Mouse (Mus musculus) adipose tissue, adult 10 weeks (tissue): ENCODE measurements around the gene Cul9. TPM values are rescaled to one million over a fixed set of nuclear protein-coding genes. Genes with fewer than 3 reads are reported as not detected.

Experiments used
- polyA plus RNA-seq: library from polyadenylated mRNA; stranded (reverse); fragments of 350-450 nt; fragmentation: Illumina TruSeq; extraction: RNeasy Lipid Tissue Mini Kit (QIAGEN cat#74804); gene quantifications from one replicate; pipeline ENCODE4 v1.2.3, GENCODE M21; 2014; ENCODE audit warnings: low read depth, low replicate concordance

Cul9 gene
- 19.3 TPM for polyA plus RNA-seq

GRCm38 (mm10) chr17:46545813-46546564, at the start of gene Cul9:
Gene Cul9, minus strand, starts transcription at chr17:46546388.

GRCm38 (mm10) chr17:46555673-46556583, 9.7 kb upstream of the Cul9 start, which contains the start of gene Srf:
Gene Srf, minus strand, starts transcription at chr17:46556175.

GRCm38 (mm10) chr17:46496623-46497434, 49.4 kb downstream of the Cul9 start, which contains the start of gene Dnph1:
Gene Dnph1, plus strand, starts transcription at chr17:46496711.

GRCm38 (mm10) chr17:46487431-46487830, 58.8 kb downstream of the Cul9 start, which contains the start of gene Ttbk1:
Gene Ttbk1, minus strand, starts transcription at chr17:46487675.

Other genes starting within 250 kb of the Cul9 start
- gene Dlk2, start 249.0 kb downstream of the Cul9 start, polyA plus RNA-seq = 2.8 TPM
- 6.6 TPM for gene Abcc10, start 218.0 kb downstream of the Cul9 start, polyA plus RNA-seq
- gene Zfp318, start 162.7 kb downstream of the Cul9 start, polyA plus RNA-seq = 18.1 TPM
- gene Crip3, start 117.5 kb downstream of the Cul9 start, polyA plus RNA-seq = 1.2 TPM
- not detected for gene Slc22a7, start 107.9 kb downstream of the Cul9 start, polyA plus RNA-seq
- 2.0 TPM for gene Ttbk1, start 58.7 kb downstream of the Cul9 start, polyA plus RNA-seq
- 4.1 TPM for gene Dnph1, start 49.7 kb downstream of the Cul9 start, polyA plus RNA-seq
- 30.2 TPM for gene Srf, start 9.8 kb upstream of the Cul9 start, polyA plus RNA-seq
- 17.2 TPM for gene Ptk7, start 83.1 kb upstream of the Cul9 start, polyA plus RNA-seq
- gene Klc4, start 99.6 kb upstream of the Cul9 start, polyA plus RNA-seq = 24.0 TPM
- gene Mrpl2, start 99.8 kb upstream of the Cul9 start, polyA plus RNA-seq = 54.7 TPM
- 36.8 TPM for gene Cul7, start 103.9 kb upstream of the Cul9 start, polyA plus RNA-seq
- 23.4 TPM for gene Rrp36, start 128.0 kb upstream of the Cul9 start, polyA plus RNA-seq
- gene Mea1, start 132.4 kb upstream of the Cul9 start, polyA plus RNA-seq = 127 TPM
- 58.3 TPM for gene Klhdc3, start 134.5 kb upstream of the Cul9 start, polyA plus RNA-seq
- 35.1 TPM for gene Ppp2r5d, start 158.7 kb upstream of the Cul9 start, polyA plus RNA-seq
- 26.6 TPM for gene Pex6, start 165.1 kb upstream of the Cul9 start, polyA plus RNA-seq
- 7.1 TPM for gene Gnmt, start 182.8 kb upstream of the Cul9 start, polyA plus RNA-seq
- 58.1 TPM for gene Cnpy3, start 205.8 kb upstream of the Cul9 start, polyA plus RNA-seq
- gene Ptcra, start 217.3 kb upstream of the Cul9 start, polyA plus RNA-seq = not detected
- 54.6 TPM for gene 2310039H08Rik, start 226.2 kb upstream of the Cul9 start, polyA plus RNA-seq
- 48.1 TPM for gene Rpl7l1, start 236.3 kb upstream of the Cul9 start, polyA plus RNA-seq